Mouse (Mus musculus) effector memory CD4-positive, alpha-beta T cell, adult 7 months (primary cell): ENCODE data around the gene 1700025B11Rik. TPM values are rescaled to one million over a fixed set of nuclear protein-coding genes. Genes with fewer than 3 reads are reported as not detected.

ENCODE experiments used
- polyA plus RNA-seq: library from polyadenylated mRNA; unstranded; fragments of 100-300 nt; shearing (Covaris generic); gene quantifications from one replicate; pipeline ENCODE4 v1.2.1, GENCODE M21; 2017

Gene 1700025B11Rik
- not detected for polyA plus RNA-seq

DNA sequence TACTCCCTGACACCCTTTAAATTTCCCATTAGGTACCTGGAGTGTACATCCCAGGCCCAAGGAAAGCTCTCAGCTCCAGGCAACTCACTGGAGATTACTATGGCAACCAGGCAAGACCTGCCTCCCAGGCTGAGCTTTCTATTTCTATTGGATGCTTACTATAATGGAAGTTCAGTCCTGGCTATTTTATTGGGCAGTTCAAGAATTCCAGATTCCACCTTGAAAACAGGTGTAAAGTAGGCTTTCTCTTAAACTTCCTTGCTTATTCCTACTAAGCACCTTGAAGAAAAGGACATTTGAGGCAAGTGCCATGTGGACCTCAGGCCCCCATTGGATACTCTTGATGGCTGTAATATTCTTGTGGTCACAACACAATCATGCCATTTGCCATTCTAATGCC, at the start of gene 1700025B11Rik:
1700025B11Rik (minus strand) TSS at position 101 of the 400 bp plus-strand sequence.

GRCm38 (mm10) chr15:77598958-77599357, 37.3 kb upstream of the 1700025B11Rik start, which contains the start of gene Gm36245:
Gene Gm36245, plus strand, starts transcription at chr15:77599258.

GRCm38 (mm10) chr15:77595961-77596360, 34.3 kb upstream of the 1700025B11Rik start, which contains the start of gene Apol10b:
Gene Apol10b, minus strand, starts transcription at chr15:77596125.

DNA sequence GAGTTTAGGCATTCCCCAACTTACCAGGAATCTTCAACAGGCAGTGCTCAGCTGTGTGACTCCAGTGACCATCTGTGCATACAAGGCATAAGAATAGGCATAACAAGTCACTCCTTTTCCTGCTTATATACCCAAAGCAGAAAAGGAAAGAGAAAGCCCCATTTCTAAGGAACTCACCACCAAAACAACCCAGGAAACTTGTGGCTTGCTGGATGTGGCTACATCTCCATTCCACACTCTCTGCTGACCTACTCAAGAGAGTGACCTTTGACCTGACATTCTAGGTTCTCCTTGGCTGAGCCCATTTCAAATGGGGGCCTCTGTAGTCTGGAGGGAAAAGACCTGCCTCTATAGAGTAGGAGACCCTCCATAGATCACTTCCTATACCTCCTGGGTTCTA, 28.5 kb downstream of the 1700025B11Rik start, which contains the start of gene Apol7c:
Apol7c (minus strand) TSS at position 101 of the 400 bp plus-strand sequence.

Other genes with a start within 250 kb of the 1700025B11Rik start
- not detected for gene Apol7a, start 162.8 kb downstream of the 1700025B11Rik start, polyA plus RNA-seq
- gene Apol9a, start 150.8 kb downstream of the 1700025B11Rik start, polyA plus RNA-seq = 0.90 TPM
- gene Apol7b, start 114.4 kb downstream of the 1700025B11Rik start, polyA plus RNA-seq = 4.7 TPM
- gene Apol10a, start 84.8 kb downstream of the 1700025B11Rik start, polyA plus RNA-seq = 0.61 TPM
- gene Apol11a, start 53.6 kb downstream of the 1700025B11Rik start, polyA plus RNA-seq = 0.22 TPM
- not detected for gene Apol7c, start 28.6 kb downstream of the 1700025B11Rik start, polyA plus RNA-seq
- 2.8 TPM for gene Apol10b, start 34.2 kb upstream of the 1700025B11Rik start, polyA plus RNA-seq
- not detected for gene Gm36245, start 37.4 kb upstream of the 1700025B11Rik start, polyA plus RNA-seq
- 0.43 TPM for gene Apol11b, start 81.4 kb upstream of the 1700025B11Rik start, polyA plus RNA-seq
- 130 TPM for gene Apol7e, start 137.0 kb upstream of the 1700025B11Rik start, polyA plus RNA-seq
- not detected for gene Apol9b, start 167.1 kb upstream of the 1700025B11Rik start, polyA plus RNA-seq
- not detected for gene Apol8, start 195.1 kb upstream of the 1700025B11Rik start, polyA plus RNA-seq